8 mouse cellular contexts compared by ENCODE assay signal in genomic region chr15:31366596-31367480, GRCm38 (mm10). TPM values are rescaled to one million over a fixed set of nuclear protein-coding genes. Genes with fewer than 3 reads are reported as not detected.
DNase-seq lines count a peak whose midpoint lies in the region; ATAC-seq and TF ChIP-seq lines count a peak whose summit lies in the region.

No protein-coding gene starts in this region.

- H3K4me2 ChIP-seq in heart, embryonic 15.5 days, result peak overlapping the region; percentile 99
- H3K4me2 ChIP-seq in liver, embryonic 11.5 days, result peak overlapping the region; percentile 90
- peak overlapping the region; percentile 99 for H3K4me2 ChIP-seq in neural tube, embryonic 14.5 days (ENCODE audit: low read depth, low read length)

- no peak for TF ChIP-seq POLR2A in kidney, adult 2 months (IDR thresholded peaks at IDR 0.05; ENCODE audit: low read depth, low read length)

- peak overlapping the region; percentile 69 for H3K9ac ChIP-seq in heart, embryonic 15.5 days
- peak overlapping the region; percentile 26; the same call in 1 of the 2 replicates for H3K9ac ChIP-seq in liver, embryonic 11.5 days (ENCODE audit: low read depth, low read length)
- H3K9ac ChIP-seq in neural tube, embryonic 14.5 days (replicated peaks; ENCODE audit: low read depth, low read length), result peak overlapping the region; percentile 54

- peak overlapping the region; percentile 95 for H3K27ac ChIP-seq in kidney, adult 2 months (ENCODE audit: insufficient read depth, low read depth, low read length)
- peak overlapping the region; percentile 36; the same call in 1 of the 2 replicates for H3K27ac ChIP-seq in heart, embryonic 15.5 days
- no peak overlapping the region for H3K27ac ChIP-seq in liver, embryonic 11.5 days (ENCODE audit: low read depth, low read length)
- H3K27ac ChIP-seq in neural tube, embryonic 14.5 days (ENCODE audit: low read depth, low read length), result no peak overlapping the region

- 1% methylated on average over 72 of the region's 72 CpGs for WGBS in kidney, adult 2 months
- WGBS in heart, embryonic 15.5 days, result under 1% methylated on average over 72 of the region's 72 CpGs
- WGBS in liver, embryonic 11.5 days, result 1% methylated on average over 72 of the region's 72 CpGs
- under 1% methylated on average over 61 of the region's 72 CpGs for WGBS in neural tube, embryonic 14.5 days

- no peaks in the 10 kb centered on the region for H3K36me3 ChIP-seq in kidney, adult 2 months (ENCODE audit: control insufficient read depth, insufficient read depth, low read length)
- no peaks in the 10 kb centered on the region for H3K36me3 ChIP-seq in heart, embryonic 15.5 days
- no peaks in the 10 kb centered on the region for H3K36me3 ChIP-seq in liver, embryonic 11.5 days (ENCODE audit: control insufficient read depth, insufficient read depth, low read length)
- H3K36me3 ChIP-seq in neural tube, embryonic 14.5 days (ENCODE audit: control insufficient read depth, insufficient read depth, low read length), result no peaks in the 10 kb centered on the region

- H3K9me3 ChIP-seq in heart, embryonic 15.5 days (replicated peaks), result no peaks in the 10 kb centered on the region
- no peaks in the 10 kb centered on the region; the same call in 1 of the 2 replicates for H3K9me3 ChIP-seq in liver, embryonic 11.5 days (ENCODE audit: control insufficient read depth, low read length)
- no peaks in the 10 kb centered on the region for H3K9me3 ChIP-seq in neural tube, embryonic 14.5 days (ENCODE audit: control insufficient read depth, low read length)

- peak; percentile 25; the same call in 1 of the 2 replicates for ATAC-seq in heart, embryonic 15.5 days (replicated peaks; ENCODE audit: insufficient number of reproducible peaks, insufficient read depth, low FRiP score, low read depth)
- 0 out of 2 replicates have a peak, but pooled peaks have one; percentile 21 for ATAC-seq in liver, embryonic 11.5 days (replicated peaks; ENCODE audit: low FRiP score)
- ATAC-seq in neural tube, embryonic 14.5 days (ENCODE audit: low read depth), result peak; percentile 48

- no peak for DNase-seq in kidney, adult 2 months
- no peak for DNase-seq in kidney, adult 18-20 months
- DNase-seq in cerebellum, postnatal 36 days, result peak; percentile 12 to 13
- no peak for DNase-seq in liver, embryonic 11.5 days (ENCODE audit: low spot score)
- DNase-seq in adrenal gland, adult 8-10 months, result no peak
- DNase-seq in thymus, postnatal 10 days (ENCODE audit: low spot score in 2 of 2), result no peak

- no peak for TF ChIP-seq CTCF in kidney, adult 2 months (conservative IDR thresholded peaks at IDR 0.05; ENCODE audit: insufficient read depth, insufficient read length, low read depth, low read length)

- H3K27me3 ChIP-seq in kidney, adult 2 months (replicated peaks; ENCODE audit: control insufficient read depth, insufficient read depth, low read length), result no peaks in the 10 kb centered on the region
- peaks cover 23% of the 10 kb centered on the region for H3K27me3 ChIP-seq in heart, embryonic 15.5 days
- H3K27me3 ChIP-seq in liver, embryonic 11.5 days (replicated peaks; ENCODE audit: control insufficient read depth, insufficient read depth, low read length), result peaks cover 56% of the 10 kb centered on the region
- H3K27me3 ChIP-seq in neural tube, embryonic 14.5 days (ENCODE audit: control insufficient read depth, insufficient read depth, low read length), result peaks cover 36% of the 10 kb centered on the region

- H3K4me3 ChIP-seq in kidney, adult 2 months (ENCODE audit: insufficient read depth, low read depth, low read length), result peak overlapping the region; percentile 95
- peak overlapping the region; percentile 76 for H3K4me3 ChIP-seq in heart, embryonic 15.5 days
- peak overlapping the region; percentile 61 for H3K4me3 ChIP-seq in liver, embryonic 11.5 days (ENCODE audit: low read depth, low read length)
- H3K4me3 ChIP-seq in neural tube, embryonic 14.5 days (ENCODE audit: low read depth, low read length), result peak overlapping the region; percentile 57

- H3K4me1 ChIP-seq in kidney, adult 2 months (ENCODE audit: control insufficient read depth, insufficient read depth, low read length), result peaks cover 18% of the 10 kb centered on the region; the same call in 1 of the 2 replicates
- peaks cover 34% of the 10 kb centered on the region for H3K4me1 ChIP-seq in heart, embryonic 15.5 days (replicated peaks)
- H3K4me1 ChIP-seq in liver, embryonic 11.5 days (replicated peaks; ENCODE audit: control insufficient read depth, insufficient read depth, low read length), result peaks cover 9% of the 10 kb centered on the region
- H3K4me1 ChIP-seq in neural tube, embryonic 14.5 days (ENCODE audit: control insufficient read depth, insufficient read depth, low read length), result peaks cover 15% of the 10 kb centered on the region

RNA-seq across cellular contexts. Expression of gene Ankrd33b, which starts 0.7 kb away (rescaled TPM):
- 21.8 and 26.9 TPM in 2 replicates for polyA plus RNA-seq in kidney, adult 2 months (2012; rRNA removed)
- 3.5 and 4.3 TPM in 2 replicates for polyA plus RNA-seq in heart, embryonic 15.5 days (2015; fragmentation: Nextera tagmentation; extraction: Ambion mirVana)
- polyA plus RNA-seq in liver, embryonic 11.5 days (2014; fragmentation: Nextera tagmentation; extraction: Ambion mirVana), result 0.64 and 1.2 TPM in 2 replicates
- 0.75 and 1.3 TPM in 2 replicates for polyA plus RNA-seq in neural tube, embryonic 14.5 days (2014; fragmentation: Nextera tagmentation; extraction: Ambion mirVana)
- total RNA-seq in adrenal gland, adult 8-10 months (2022), result 1 to 10 TPM; 1.1 to 3.8 (median 2.7) TPM

Comparison
In these comparisons a context has a peak if more than half of its experiments do, and no peak if none do; other contexts are left out.
1. DNase-seq: peak in cerebellum, postnatal 36 days (2 of 2); none in kidney, adult 2 months (single experiment), kidney, adult 18-20 months (single experiment), liver, embryonic 11.5 days (single experiment), adrenal gland, adult 8-10 months (single experiment) and thymus, postnatal 10 days (0 of 2).
2. H3K27ac ChIP-seq: peak in kidney, adult 2 months (single experiment) and heart, embryonic 15.5 days (single experiment); none in liver, embryonic 11.5 days (single experiment) and neural tube, embryonic 14.5 days (single experiment).
3. Peak in every context shown above with its lines, with median percentiles within 50 percentile points of each other: H3K4me3 ChIP-seq, ATAC-seq, H3K4me2 ChIP-seq and H3K9ac ChIP-seq.